Mouse (Mus musculus) embryo, embryonic 11.5 days (tissue): Measurements from ENCODE around the gene Ip6k1.
A peak's percentile ranks its signal among the peaks of the same experiment; 100 is the strongest.

Experiments used
- DNase-seq: peaks from one replicate; pipeline ENCODE4 v3.0.0-alpha.2; 2012; ENCODE audit warnings: low read depth, low spot score

Ip6k1 gene

GRCm38 (mm10) chr9:108001922-108002770, at the start of gene Ip6k1:
TSS of gene Ip6k1 (plus strand) at chr9:108002501.
- DNase-seq = peak; percentile 100

DNA sequence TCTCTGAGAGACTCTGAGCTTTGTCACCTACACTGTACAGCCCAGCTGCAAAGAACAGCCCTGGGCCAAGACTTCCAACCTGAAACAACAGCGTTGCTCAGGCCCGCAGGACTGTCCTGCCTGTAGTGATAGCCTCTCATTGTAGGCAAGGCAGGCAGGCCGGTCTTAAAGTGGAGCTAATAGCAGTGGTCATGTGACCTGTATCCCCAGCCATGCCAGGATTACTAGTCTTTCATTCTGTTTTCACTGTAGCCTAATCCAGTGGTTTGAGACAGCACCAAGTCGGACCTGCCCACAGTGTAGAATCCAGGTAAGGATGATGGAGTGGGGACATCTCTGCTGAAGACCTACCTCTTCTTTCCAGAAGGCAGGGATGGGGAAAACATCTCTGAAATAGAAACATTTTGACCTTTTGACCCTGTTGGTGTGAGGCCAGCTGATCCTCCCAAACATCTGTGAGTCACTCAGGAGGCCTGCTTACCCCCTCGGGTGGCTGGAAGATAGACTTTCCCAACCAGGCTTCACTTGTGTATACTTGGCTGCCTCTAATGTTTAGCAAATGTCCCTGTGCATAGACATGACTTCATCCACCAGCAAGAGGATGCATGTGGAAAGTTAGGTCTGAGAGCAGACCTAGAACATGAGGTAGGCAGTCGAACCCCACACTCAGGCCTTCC, 46.5 kb upstream of the Ip6k1 start:
- no peak for DNase-seq

- no peak for DNase-seq
Measured at GRCm38 (mm10) chr9:107957141-107957540, 45.2 kb upstream of the Ip6k1 start.

DNA sequence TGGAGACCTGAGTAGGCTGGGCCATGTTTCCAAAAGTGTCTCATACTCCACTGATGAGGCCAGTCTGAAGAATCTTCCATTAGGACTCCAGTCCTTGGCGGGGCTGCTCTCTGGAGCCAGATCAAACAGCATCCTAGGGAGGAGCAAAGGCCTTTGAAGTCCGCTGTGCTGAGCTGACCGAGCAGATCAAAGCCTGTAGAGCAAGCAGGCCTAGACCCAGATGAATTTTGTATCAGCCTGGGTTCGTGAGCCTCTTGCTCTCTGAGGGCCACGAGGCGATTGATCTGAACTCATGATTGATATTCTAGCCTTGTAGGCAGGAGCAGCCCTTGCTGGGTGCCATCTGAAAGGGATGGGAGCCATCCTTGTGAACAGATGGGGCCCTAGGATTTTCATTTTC, 42.4 kb upstream of the Ip6k1 start:
- DNase-seq = no peak

GRCm38 (mm10) chr9:107960928-107961327, 41.4 kb upstream of the Ip6k1 start:
- no peak for DNase-seq

DNA sequence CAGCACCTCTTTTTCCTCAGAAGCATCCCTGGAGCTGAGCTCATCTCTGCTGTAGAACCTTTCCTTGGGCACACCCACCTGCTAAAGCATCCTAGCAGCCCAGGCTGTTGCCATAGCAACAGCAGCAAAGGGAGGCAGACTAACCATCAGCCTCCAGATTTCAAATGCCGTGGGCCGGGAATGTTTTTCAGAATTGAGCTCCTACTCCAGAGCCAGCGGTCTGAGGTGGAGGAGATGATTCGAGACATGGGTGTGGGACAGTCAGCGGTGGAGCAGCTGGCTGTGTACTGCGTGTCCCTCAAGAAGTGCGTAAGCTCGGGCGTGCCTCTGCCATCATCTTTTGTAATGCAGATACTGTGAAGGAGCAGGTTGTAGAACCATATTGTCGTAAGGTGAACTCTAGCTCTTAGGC, 40.9 kb upstream of the Ip6k1 start:
- DNase-seq = no peak

DNA sequence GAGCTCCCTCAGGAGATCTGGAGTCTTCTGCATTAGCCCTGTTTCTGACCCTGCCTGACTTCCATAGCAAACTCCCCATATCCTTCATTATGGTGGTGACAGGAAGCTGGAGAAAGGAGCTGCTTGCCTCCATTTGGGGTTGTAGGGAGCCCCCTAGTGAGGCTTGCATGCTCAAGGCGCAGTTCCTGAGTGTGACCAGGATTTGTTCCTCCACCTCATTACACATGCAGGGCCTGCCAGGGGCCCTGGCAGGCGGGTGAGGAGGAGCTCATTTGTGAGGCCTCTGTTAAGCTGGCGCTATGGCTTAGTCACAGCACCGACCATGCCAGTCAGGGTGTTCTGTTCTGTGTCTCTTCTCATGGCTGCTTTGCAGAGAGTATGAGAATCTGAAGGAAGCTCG, 40.4 kb upstream of the Ip6k1 start:
- no peak for DNase-seq

DNA sequence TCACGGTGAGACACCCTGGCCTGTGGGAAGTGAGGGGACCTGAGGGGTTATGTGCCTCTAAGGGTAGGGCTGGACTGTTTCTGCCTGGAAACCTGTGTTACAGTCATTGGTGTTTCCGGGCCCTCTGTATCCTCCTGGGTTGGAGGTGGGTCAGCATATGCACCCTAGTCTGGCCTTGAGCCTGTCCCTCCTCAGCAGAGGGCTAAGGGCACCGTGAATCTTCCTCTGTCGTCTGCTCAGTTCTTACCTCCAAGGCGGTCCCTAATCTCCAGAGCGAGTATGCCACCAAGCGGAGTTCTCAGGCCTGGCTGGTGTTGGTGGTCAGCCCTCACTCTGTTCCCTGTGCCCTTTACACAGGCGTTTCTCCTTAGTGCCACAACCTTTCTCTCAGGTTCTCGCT, 39.4 kb upstream of the Ip6k1 start:
- DNase-seq = no peak

DNA sequence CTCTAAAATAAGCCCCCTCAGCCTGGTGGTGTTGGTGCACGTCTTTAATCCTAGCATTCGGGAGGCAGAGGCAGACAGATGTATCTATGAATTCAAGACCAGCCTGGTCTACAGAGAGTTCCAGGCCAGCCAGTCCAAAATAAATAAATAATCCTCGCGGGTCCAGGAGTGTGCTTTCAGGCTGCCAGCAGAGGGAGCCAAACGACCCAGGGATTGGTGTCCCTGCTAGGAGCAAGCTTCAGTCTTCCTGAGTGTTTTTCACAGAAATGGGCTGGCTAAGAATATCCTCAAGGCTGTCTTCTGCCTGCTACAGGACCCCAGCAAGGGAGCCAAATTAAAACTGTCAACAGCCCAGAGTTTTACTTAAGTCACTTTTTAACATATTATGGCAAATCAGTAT, 38.6 kb upstream of the Ip6k1 start:
- peak; percentile 83 for DNase-seq

DNA sequence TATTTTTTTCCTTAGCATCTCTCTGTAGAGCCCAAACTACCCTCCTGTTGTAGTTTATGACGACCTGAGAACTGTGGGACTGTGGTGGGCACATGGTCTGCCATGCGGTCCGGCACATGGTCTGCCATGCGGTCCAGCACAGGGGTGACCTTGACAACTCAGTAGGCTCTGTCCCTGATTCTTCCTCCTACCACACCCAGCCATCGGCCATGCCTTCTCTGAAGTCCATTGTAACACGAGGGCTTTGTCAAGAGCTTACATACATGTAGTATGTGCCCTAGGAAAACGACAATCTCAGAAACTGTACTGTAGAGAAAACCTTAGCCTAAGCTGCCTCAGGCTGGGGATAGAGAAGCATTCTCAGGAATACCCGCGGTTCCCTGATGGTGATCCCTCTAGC, 37.6 kb upstream of the Ip6k1 start:
- no peak for DNase-seq

- no peak for DNase-seq
Measured at GRCm38 (mm10) chr9:107966676-107967075, 35.6 kb upstream of the Ip6k1 start.

DNA sequence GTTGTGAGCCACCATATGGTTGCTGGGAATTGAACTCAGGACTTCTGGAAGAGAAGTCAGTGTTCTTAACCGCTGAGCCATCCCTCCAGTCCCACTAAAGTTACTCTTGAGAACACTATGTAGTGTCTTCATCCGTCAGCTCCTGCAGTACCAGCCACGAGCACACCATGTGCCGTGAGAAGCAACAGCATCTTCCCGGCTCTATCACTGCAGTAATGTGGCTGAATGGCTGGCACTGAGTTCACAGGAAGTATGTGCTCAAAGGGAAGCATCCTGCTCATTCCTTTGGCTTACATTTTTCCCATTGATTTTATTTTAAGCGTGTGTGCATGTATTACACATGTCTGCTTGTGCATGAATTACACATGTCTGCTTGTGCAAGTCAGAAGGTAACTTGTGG, 34.9 kb upstream of the Ip6k1 start:
- no peak for DNase-seq

GRCm38 (mm10) chr9:107968531-107968930, 33.8 kb upstream of the Ip6k1 start:
- no peak for DNase-seq

GRCm38 (mm10) chr9:107970311-107970710, 32.0 kb upstream of the Ip6k1 start:
- DNase-seq = no peak

GRCm38 (mm10) chr9:107971690-107972541, 30.4 kb upstream of the Ip6k1 start:
- no peak for DNase-seq

GRCm38 (mm10) chr9:107974491-107975171, 27.7 kb upstream of the Ip6k1 start:
- DNase-seq = no peak

DNA sequence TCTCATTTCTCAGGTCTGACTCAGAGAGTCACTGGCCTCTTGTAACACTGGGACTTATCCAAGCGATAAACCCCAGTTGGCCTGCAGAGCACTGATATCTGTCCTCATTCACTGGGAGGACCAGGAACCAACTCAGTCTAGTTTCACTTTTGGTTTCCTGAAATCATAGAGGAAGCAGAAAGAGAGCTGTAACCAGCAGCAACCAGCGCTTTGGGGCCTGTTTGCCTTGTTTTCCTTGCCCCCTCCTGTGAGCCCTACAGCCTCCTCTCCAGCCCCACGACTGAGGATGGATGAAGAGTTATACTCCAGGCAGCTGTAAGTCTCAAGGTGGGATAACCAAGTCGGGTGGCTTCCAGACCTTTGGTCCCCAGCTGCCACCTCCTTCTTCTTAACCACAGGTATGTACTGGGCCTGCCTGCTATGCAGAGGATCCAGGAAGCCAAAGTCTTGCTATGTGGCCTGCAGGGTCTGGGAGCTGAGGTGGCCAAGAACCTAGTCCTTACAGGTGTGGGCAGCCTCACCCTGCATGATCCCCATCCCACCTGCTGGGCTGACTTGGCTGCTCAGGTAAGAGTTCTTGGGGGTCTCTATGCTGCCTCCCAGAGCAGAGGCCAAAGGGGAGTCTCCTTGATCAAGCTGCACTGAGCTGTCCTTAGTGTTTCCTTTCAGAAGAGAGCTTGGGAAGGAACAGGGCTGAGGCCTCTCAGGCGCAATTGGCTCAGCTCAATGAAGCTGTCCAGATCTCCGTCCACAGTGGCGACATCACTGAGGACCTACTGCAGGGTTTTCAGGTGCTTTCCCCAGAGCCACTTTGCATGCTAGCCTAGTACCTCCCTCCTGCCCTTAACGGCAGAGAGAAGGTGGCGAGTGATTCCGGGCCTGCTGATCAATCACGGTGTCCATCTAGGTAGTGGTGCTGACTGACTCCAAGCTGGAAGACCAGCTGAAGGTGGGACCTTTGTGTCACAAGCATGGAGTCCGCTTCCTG, 26.6 kb upstream of the Ip6k1 start, which contains the start of gene Uba7:
Uba7 (plus strand) TSS at position 107 of the 988 bp plus-strand sequence.
- no peak for DNase-seq

DNA sequence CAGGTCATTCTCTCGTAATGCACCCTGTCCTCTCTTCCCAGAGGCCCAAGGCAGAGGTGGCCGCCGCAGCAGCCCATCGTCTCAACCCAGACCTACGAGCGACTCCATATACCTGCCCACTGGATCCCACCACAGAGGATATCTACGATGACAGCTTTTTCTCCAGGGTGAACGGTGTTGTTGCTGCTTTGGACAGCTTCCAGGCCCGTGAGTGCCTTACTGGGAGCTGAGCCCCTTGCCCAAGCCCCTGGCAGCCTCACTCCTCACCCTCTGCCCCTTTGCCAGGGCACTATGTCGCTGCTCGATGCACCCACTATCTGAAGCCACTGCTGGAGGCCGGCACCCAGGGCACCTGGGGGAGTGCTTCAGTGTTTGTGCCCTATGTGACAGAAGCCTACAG, 23.5 kb upstream of the Ip6k1 start:
- no peak for DNase-seq

DNA sequence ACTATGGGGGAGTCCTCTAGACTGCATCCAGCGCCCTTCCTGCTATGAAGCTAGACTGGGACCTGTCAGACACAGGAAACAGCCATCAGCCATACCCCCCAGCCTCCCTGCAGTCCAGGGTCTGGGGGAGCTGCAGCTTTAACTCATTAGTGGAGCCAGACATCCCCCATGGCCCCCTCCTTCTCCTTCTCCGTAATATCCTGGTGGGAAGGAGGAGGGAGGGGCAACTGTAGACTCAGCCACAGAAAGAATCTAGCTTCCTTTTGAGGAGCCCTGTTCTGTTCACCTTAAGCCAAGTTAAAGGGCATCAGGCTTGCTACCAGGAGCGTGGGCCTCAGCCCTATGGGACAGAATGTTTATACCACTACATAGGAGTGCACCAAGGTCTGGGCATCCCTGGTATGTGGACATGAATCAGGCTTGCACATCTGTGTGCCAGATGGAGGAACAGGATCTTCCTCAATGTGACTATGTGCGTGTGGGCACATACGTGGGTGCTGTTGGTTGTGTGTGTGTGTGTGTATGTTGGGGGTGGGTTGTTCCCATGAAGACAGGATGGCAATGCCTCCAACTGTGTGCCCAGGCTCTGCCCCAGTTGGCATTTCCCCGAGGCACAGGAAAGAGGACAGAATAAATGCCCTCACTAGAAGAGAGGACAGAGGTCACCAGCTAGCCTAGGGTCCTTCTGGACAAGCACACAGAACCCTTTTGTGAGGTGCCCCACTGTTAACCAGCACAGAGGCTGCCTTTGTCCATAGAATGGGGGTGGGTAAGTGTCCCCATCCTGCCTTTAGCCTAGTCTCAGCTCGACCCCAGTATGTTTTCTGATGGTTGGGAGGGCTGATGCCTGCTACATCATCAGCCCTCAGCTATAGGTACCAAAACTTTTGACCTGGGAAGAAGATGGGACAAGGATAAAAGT, 20.4 kb upstream of the Ip6k1 start:
- no peak for DNase-seq
